Mouse (Mus musculus): ENCODE data around the gene Fkbpl.

- TF ChIP-seq CTCF (IDR thresholded peaks at IDR 0.05; ENCODE audit: control insufficient read depth, insufficient read depth, insufficient read length) (no peak), CEBPB (IDR thresholded peaks at IDR 0.05; ENCODE audit: low read depth) (no peak), FOSL1 (IDR thresholded peaks at IDR 0.05; ENCODE audit: insufficient read depth, low read length, poor library complexity, severe bottlenecking) (no peak), USF1 (IDR thresholded peaks at IDR 0.05; ENCODE audit: low read depth) (no peak), MYOG (IDR thresholded peaks at IDR 0.05; ENCODE audit: control insufficient read depth, extremely low read depth, insufficient read length) (no peak), MAX (IDR thresholded peaks at IDR 0.05) (no peak), MYOD1 (IDR thresholded peaks at IDR 0.05; ENCODE audit: control insufficient read depth, insufficient read length, low read depth) (no peak)
These were observed 17.8 kb upstream of the Fkbpl start for GRCm38 (mm10) chr17:34626773-34627092.

Measured in C2C12 (cell line).